ENCODE assay signal across 28 mouse cellular contexts in the genomic region with DNA sequence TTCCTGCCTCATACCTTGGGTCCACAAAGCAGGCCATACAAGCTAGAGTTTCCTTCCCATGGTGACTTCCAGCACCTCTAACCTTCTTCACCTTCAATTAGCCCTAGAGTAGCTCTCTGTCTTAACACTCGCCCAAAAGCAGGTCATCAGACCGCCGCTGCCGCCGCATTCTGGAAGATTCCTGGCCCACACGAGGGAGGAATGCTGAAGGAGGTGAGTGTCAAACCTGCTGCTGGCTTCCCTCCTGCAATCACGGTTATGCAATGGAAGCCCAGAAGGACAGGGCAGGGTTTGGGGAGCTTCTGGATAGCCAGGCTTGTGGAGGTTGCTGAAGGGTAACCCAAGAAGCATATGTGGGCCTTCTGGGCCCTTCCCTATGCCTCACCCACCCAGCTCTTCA. TPM values are rescaled to one million over a fixed set of nuclear protein-coding genes. Genes with fewer than 3 reads are reported as not detected.
DNase-seq lines count a peak whose midpoint lies in the region; ATAC-seq lines count a peak whose summit lies in the region.
"Had no signal": no experiment of that assay in that cellular context is flagged by ENCODE, and none has a peak within 500 bp of the region (broad histone marks: within the 10 kb centered on the region; RNA-seq: fewer than 3 reads in every experiment).

No protein-coding gene starts in this region.

- WGBS in kidney, embryonic 15.5 days, result 68% methylated on average over 7 of the region's 7 CpGs

- no peak overlapping the region for H3K27ac ChIP-seq in kidney, embryonic 15.5 days
- H3K27ac ChIP-seq: forebrain, embryonic 10.5 days; forebrain, embryonic 13.5 days; heart, adult 2 months; heart, embryonic 10.5 days; heart, embryonic 13.5 days; hindbrain, embryonic 14.5 days had no signal

- no peak for ATAC-seq in kidney, embryonic 15.5 days (replicated peaks; ENCODE audit: low FRiP score)
- ATAC-seq: forebrain, embryonic 13.5 days; forebrain, embryonic 16.5 days; Patski had no signal

- no peaks in the 10 kb centered on the region for H3K36me3 ChIP-seq in kidney, embryonic 15.5 days
- H3K36me3 ChIP-seq: forebrain, embryonic 10.5 days; G1E; heart, embryonic 10.5 days; heart, embryonic 13.5 days had no signal

- peaks cover 10% of the 10 kb centered on the region for H3K4me1 ChIP-seq in kidney, embryonic 15.5 days

- peak; percentile 32 for DNase-seq in kidney, adult 11 months
- no peak for DNase-seq in kidney, postnatal 14 days
- DNase-seq in kidney, adult 9 months, result peak; percentile 37
- peak; percentile 53 to 62 for DNase-seq in lung, adult 18-20 months
- no peak for DNase-seq in lung, postnatal 10 days
- DNase-seq in brain, adult 2 months (ENCODE audit: low read depth, low spot score), result peak; percentile 28
- no peak for DNase-seq in ovary, postnatal 14 days (ENCODE audit: low spot score)
- DNase-seq: adrenal gland, postnatal 10 days; adrenal gland, postnatal 36 days; B cell, adult 2 months; cerebellum, adult 11 months; cerebellum, adult 2 months; cerebellum, adult 9-11 months; cerebellum, postnatal 25 days; gastrocnemius, postnatal 10 days; gastrocnemius, postnatal 36 days; heart, adult 2 months; heart, postnatal 14 days; heart, postnatal 4 days had no signal

- H3K9ac ChIP-seq in kidney, embryonic 15.5 days, result no peak overlapping the region
- H3K9ac ChIP-seq: forebrain, embryonic 13.5 days; heart, embryonic 13.5 days; hindbrain, embryonic 14.5 days had no signal

- no peaks in the 10 kb centered on the region for H3K9me3 ChIP-seq in kidney, embryonic 15.5 days (replicated peaks)
- H3K9me3 ChIP-seq: forebrain, embryonic 13.5 days; G1E; heart, embryonic 10.5 days; heart, embryonic 13.5 days had no signal

- no peak overlapping the region for H3K4me3 ChIP-seq in kidney, embryonic 15.5 days (replicated peaks)
- H3K4me3 ChIP-seq: forebrain, embryonic 10.5 days; forebrain, embryonic 13.5 days; heart, adult 2 months; heart, embryonic 10.5 days; heart, embryonic 13.5 days had no signal

- H3K27me3 ChIP-seq in kidney, embryonic 15.5 days, result peaks cover 10% of the 10 kb centered on the region; the same call in 1 of the 2 replicates
- H3K27me3 ChIP-seq: forebrain, embryonic 13.5 days had no signal

- no peak overlapping the region for H3K4me2 ChIP-seq in kidney, embryonic 15.5 days
- H3K4me2 ChIP-seq: forebrain, embryonic 13.5 days; heart, embryonic 13.5 days; hindbrain, embryonic 14.5 days had no signal

RNA-seq across cellular contexts. Expression of a gene that starts 8.5 kb away (rescaled TPM):
- 0.83 and 0.85 TPM in 2 replicates for polyA plus RNA-seq in kidney, embryonic 15.5 days (2015; fragmentation: Nextera tagmentation; extraction: Ambion mirVana)

RNA-seq across cellular contexts. Expression of a gene that starts 45.0 kb away (rescaled TPM):
- 4.3 and 5.1 TPM in 2 replicates for polyA plus RNA-seq in kidney, embryonic 15.5 days (2015; fragmentation: Nextera tagmentation; extraction: Ambion mirVana)

Comparison
In these comparisons a context has a peak if more than half of its experiments do, and no peak if none do; other contexts are left out.
1. DNase-seq: peak in kidney, adult 11 months (single experiment), kidney, adult 9 months (single experiment), lung, adult 18-20 months (2 of 2) and brain, adult 2 months (single experiment); none in kidney, postnatal 14 days (single experiment), lung, postnatal 10 days (single experiment) and ovary, postnatal 14 days (single experiment).